Mouse (Mus musculus): ENCODE results near the gene Slc25a44. TPM values are rescaled to one million over a fixed set of nuclear protein-coding genes. Genes with fewer than 3 reads are reported as not detected.

Slc25a44 gene
- polyA plus RNA-seq, 1 experiment, result 44.8 TPM

- H3K27me3 ChIP-seq (ENCODE audit: control insufficient read depth, insufficient read depth, low read length), result no peaks in the 10 kb centered on the region
- H3K36me3 ChIP-seq (ENCODE audit: control insufficient read depth, insufficient read depth, low read length), result no peaks in the 10 kb centered on the region
- H3K4me3 ChIP-seq (ENCODE audit: low read depth, low read length), result no peak overlapping the region
- TF ChIP-seq CTCF (IDR thresholded peaks at IDR 0.05; ENCODE audit: extremely low read depth, insufficient read length, insufficient replicate concordance, low read depth, low read length) (no peak), POLR2A (IDR thresholded peaks at IDR 0.05; ENCODE audit: low read depth, low read length) (no peak)
- WGBS, result 49% methylated on average over 3 of the region's 3 CpGs
- H3K27ac ChIP-seq (ENCODE audit: insufficient read depth, low read depth, low read length), result no peak overlapping the region
- no peaks in the 10 kb centered on the region for H3K4me1 ChIP-seq (ENCODE audit: control insufficient read depth, insufficient read depth, insufficient read length, low read length)
Observed at GRCm38 (mm10) chr3:88464425-88464824, 39.5 kb upstream of the Slc25a44 start.

GRCm38 (mm10) chr3:88460983-88461696 is 36.2 kb upstream of the Slc25a44 start, which contains the start of gene Sema4a:
TSS of gene Sema4a (minus strand) at chr3:88461182.
- Histone ChIP-seq H3K27me3 (ENCODE audit: control insufficient read depth, insufficient read depth, low read length) (no peaks in the 10 kb centered on the region), H3K36me3 (ENCODE audit: control insufficient read depth, insufficient read depth, low read length) (no peaks in the 10 kb centered on the region), H3K4me3 (ENCODE audit: low read depth, low read length) (no peak within 1 kb of the TSS), H3K4me1 (ENCODE audit: control insufficient read depth, insufficient read depth, insufficient read length, low read length) (peaks cover 8% of the 10 kb centered on the region; the same call in 1 of the 2 replicates), H3K27ac (ENCODE audit: insufficient read depth, low read depth, low read length) (no peak within 1 kb of the TSS)
- no peak for TF ChIP-seq POLR2A (IDR thresholded peaks at IDR 0.05; ENCODE audit: low read depth, low read length)
- TF ChIP-seq CTCF (IDR thresholded peaks at IDR 0.05; ENCODE audit: extremely low read depth, insufficient read length, insufficient replicate concordance, low read depth, low read length), result no peak
- WGBS, result 76% methylated on average over 12 of the region's 12 CpGs

GRCm38 (mm10) chr3:88460029-88460428 is 35.1 kb upstream of the Slc25a44 start:
- TF ChIP-seq POLR2A (IDR thresholded peaks at IDR 0.05; ENCODE audit: low read depth, low read length) (no peak), CTCF (IDR thresholded peaks at IDR 0.05; ENCODE audit: extremely low read depth, insufficient read length, insufficient replicate concordance, low read depth, low read length) (no peak)
- H3K27ac ChIP-seq (ENCODE audit: insufficient read depth, low read depth, low read length), result no peak overlapping the region
- H3K4me1 ChIP-seq (ENCODE audit: control insufficient read depth, insufficient read depth, insufficient read length, low read length), result peaks cover 8% of the 10 kb centered on the region; the same call in 1 of the 2 replicates
- no peaks in the 10 kb centered on the region for H3K27me3 ChIP-seq (ENCODE audit: control insufficient read depth, insufficient read depth, low read length)
- no peak overlapping the region for H3K4me3 ChIP-seq (ENCODE audit: low read depth, low read length)
- H3K36me3 ChIP-seq (ENCODE audit: control insufficient read depth, insufficient read depth, low read length), result no peaks in the 10 kb centered on the region
- WGBS, result 86% methylated on average over 5 of the region's 5 CpGs

GRCm38 (mm10) chr3:88458778-88459219 is 33.9 kb upstream of the Slc25a44 start:
- WGBS, result 16% methylated on average over 14 of the region's 14 CpGs

GRCm38 (mm10) chr3:88456746-88457532 is 32.0 kb upstream of the Slc25a44 start:
- peaks cover 20% of the 10 kb centered on the region for H3K36me3 ChIP-seq (ENCODE audit: control insufficient read depth, insufficient read depth, low read length)
- no peak for TF ChIP-seq POLR2A (IDR thresholded peaks at IDR 0.05; ENCODE audit: low read depth, low read length)
- TF ChIP-seq CTCF (IDR thresholded peaks at IDR 0.05; ENCODE audit: extremely low read depth, insufficient read length, insufficient replicate concordance, low read depth, low read length), result no peak
- H3K4me3 ChIP-seq (ENCODE audit: low read depth, low read length), result no peak overlapping the region
- H3K4me1 ChIP-seq (ENCODE audit: control insufficient read depth, insufficient read depth, insufficient read length, low read length), result peaks cover 29% of the 10 kb centered on the region
- WGBS, result 63% methylated on average over 7 of the region's 7 CpGs
- no peaks in the 10 kb centered on the region for H3K27me3 ChIP-seq (ENCODE audit: control insufficient read depth, insufficient read depth, low read length)
- peak overlapping the region; percentile 98 for H3K27ac ChIP-seq (ENCODE audit: insufficient read depth, low read depth, low read length)

More at GRCm38 (mm10) chr3:88458778-88459219, 33.9 kb upstream of the Slc25a44 start:
- H3K4me1 ChIP-seq (ENCODE audit: control insufficient read depth, insufficient read depth, insufficient read length, low read length), result peaks cover 17% of the 10 kb centered on the region; the same call in 1 of the 2 replicates
- H3K4me3 ChIP-seq (ENCODE audit: low read depth, low read length), result no peak overlapping the region
- no peak overlapping the region for H3K27ac ChIP-seq (ENCODE audit: insufficient read depth, low read depth, low read length)
- H3K36me3 ChIP-seq (ENCODE audit: control insufficient read depth, insufficient read depth, low read length), result peaks cover 7% of the 10 kb centered on the region
- H3K27me3 ChIP-seq (ENCODE audit: control insufficient read depth, insufficient read depth, low read length), result no peaks in the 10 kb centered on the region
- TF ChIP-seq POLR2A (IDR thresholded peaks at IDR 0.05; ENCODE audit: low read depth, low read length), result no peak
- TF ChIP-seq CTCF (IDR thresholded peaks at IDR 0.05; ENCODE audit: extremely low read depth, insufficient read length, insufficient replicate concordance, low read depth, low read length), result no peak

GRCm38 (mm10) chr3:88456313-88456712 is 31.4 kb upstream of the Slc25a44 start:
- Histone ChIP-seq H3K27ac (ENCODE audit: insufficient read depth, low read depth, low read length) (peak overlapping the region; percentile 98), H3K27me3 (ENCODE audit: control insufficient read depth, insufficient read depth, low read length) (no peaks in the 10 kb centered on the region), H3K4me3 (ENCODE audit: low read depth, low read length) (no peak overlapping the region; the same call in 1 of the 2 replicates), H3K36me3 (ENCODE audit: control insufficient read depth, insufficient read depth, low read length) (peaks cover 26% of the 10 kb centered on the region), H3K4me1 (ENCODE audit: control insufficient read depth, insufficient read depth, insufficient read length, low read length) (peaks cover 32% of the 10 kb centered on the region)
- TF ChIP-seq POLR2A (IDR thresholded peaks at IDR 0.05; ENCODE audit: low read depth, low read length), result peak; percentile 27; the same call in 1 of the 2 replicates
- TF ChIP-seq CTCF (IDR thresholded peaks at IDR 0.05; ENCODE audit: extremely low read depth, insufficient read length, insufficient replicate concordance, low read depth, low read length), result no peak
- 25% methylated on average over 8 of the region's 8 CpGs for WGBS

All from small intestine, adult 2 months (tissue).